Mouse (Mus musculus): ENCODE results near the gene Tcf7.

Tcf7 gene

GRCm38 (mm10) chr11:52267271-52267670 lies 15.5 kb downstream of the Tcf7 start:
- DNase-seq = no peak

GRCm38 (mm10) chr11:52265616-52266307 lies 17.1 kb downstream of the Tcf7 start:
- DNase-seq = no peak

- no peak for DNase-seq
Measured at GRCm38 (mm10) chr11:52264871-52265270, 17.9 kb downstream of the Tcf7 start.

DNA sequence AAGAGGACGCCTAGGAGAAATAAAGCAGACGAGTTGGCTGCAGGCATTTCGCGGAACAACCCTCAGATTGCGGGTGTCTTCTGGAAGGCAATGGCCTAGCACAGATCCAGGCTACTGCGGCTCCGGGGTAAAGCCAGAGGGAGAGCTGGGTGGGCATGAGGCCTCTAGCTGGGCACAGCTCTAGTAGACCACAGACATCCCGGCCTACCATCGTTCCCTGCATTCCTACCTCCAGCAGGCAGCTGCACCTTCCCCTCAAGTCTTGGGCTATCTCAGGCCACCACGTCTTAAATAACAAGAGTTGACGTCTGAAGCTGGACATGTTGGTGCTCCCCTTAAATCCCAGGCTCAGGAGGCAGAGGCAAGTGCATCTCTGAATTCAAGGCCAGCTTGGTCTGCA lies 20.5 kb downstream of the Tcf7 start:
- no peak for DNase-seq

DNA sequence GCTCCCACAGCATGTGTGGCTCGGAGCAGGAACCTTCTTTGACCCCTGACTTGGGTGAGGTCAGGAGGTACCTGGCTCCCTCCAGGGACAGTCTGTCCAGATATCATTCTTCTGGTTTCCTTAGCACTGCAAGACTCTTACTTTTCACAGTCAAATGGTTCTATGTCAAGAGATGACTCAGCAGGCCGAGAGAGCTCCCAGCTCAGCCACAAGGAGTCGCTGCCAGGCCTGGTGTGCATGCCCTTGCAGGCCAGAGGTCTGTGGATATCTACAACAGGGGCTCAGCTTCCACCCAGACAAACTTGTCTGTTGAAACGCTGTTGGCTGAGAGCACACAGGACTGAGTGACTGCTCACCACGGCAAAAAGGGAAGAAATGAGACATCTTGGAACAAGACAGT lies 20.9 kb downstream of the Tcf7 start:
- peak; percentile 74 to 83 for DNase-seq

GRCm38 (mm10) chr11:52260878-52261277 lies 21.9 kb downstream of the Tcf7 start:
- DNase-seq = no peak

DNA sequence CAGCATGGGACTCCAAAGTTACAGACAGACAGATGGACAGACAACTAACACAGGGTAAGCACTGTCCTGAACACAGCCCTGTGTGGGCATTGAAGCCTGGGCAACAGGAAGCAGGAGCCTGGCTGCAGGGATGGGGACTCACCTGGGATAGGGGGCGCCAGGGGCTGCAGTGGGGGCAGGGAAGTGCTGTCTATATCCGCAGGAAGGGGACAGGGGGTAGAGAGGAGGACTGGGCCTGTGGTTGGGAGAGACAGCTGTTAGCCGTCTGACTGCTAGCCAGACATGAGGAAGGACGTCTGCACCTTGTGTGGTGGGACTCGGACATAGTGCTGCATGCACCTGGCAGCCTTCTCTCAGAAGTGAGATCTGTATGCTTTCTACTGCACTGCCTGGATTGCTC lies 24.1 kb downstream of the Tcf7 start:
- peak in 1 of 2 experiments; percentile 1 for DNase-seq

DNA sequence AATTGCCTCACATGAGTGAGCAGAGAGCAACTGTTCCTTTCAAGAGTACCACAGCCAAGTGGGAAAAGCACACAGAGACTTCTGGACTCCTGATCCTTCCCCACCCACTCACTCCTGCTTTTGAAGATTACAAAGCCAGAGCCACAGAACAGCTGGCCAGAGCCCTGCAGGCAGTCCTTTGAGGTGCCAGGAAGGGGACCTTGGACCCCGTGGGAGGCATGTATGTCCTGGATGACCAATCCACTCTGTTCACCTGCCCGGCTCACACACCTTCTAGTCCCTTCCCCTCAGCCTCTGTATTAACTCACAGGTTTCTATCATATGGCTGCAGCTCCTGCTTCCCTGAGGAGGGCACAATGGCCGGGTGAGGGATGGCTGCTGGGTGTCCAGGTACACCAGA lies 25.4 kb downstream of the Tcf7 start:
- DNase-seq = no peak

GRCm38 (mm10) chr11:52255077-52255476 lies 27.7 kb downstream of the Tcf7 start:
- no peak for DNase-seq

DNA sequence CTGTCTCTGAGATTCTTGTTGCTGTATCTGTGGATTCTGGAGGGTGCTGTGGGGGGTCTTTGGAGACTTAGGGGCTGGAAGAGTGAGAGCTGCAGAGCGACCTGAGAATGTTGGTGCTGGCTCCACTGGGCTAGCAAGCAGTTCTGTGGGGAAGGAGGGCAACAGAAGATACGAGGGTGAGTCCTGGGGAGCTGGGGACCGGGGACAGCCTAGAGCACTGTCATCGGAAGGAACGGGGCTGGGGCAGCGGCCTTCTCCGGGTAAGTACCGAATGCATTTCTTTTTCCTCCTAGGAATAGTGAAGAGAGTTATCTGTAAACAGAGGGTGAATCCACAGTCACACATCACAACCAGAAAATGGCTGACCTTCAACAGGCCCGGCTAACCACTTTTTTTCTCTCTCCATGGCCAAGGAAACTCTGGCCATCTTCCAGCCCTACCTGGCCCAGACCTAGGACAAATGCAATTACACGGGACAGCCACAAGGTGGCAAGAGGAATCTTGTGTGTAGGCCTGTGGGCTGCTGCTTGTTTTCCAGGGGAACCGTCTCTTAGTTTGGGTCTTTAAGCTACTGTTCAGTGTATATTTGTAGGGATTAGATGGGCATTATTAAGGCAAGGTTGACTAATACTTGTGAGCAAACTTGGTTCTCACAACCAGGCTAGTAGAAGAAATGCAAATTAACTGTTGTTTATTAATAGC lies 29.0 kb downstream of the Tcf7 start:
- peak; percentile 70 to 79 for DNase-seq

DNA sequence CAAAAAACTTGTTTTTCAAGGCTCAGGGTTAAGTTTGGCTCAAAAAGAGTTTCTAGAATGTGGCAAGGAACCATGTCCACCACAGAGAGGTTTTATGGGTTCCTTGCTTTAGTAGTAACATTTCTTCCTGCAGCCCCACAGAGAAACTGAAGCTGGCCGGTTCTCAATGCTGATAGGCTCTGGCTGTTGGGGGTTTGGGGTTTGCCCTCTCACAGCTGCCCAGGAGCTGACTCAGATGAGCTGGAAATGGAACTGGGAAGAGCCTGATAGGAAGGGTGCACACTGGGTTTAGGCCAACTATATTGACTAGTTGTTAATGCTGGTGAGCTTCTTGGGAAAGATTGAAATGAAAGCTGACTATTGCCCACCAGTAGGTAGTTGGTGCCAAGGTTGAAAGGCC lies 30.1 kb downstream of the Tcf7 start:
- no peak for DNase-seq

- no peak for DNase-seq
Measured at GRCm38 (mm10) chr11:52251770-52252169, 31.0 kb downstream of the Tcf7 start.

DNA sequence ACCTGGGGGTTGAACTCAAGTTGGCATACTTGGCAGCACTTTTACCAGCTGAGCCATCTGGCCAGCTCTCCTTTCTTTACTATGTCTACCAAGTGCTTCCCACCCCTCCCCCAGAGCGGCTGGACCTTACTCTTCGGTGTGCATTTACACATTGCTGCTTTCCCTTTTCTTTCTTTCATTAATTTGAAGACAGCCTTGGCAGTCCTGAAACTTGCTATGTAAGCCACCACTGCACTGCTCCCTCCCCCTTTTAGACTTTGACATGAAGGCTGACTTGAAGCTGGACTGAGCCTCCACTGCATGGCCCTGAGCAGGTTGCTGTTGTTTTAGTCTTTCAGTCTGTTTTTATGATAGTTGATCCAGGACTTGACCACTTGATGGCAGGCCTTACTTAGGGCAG lies 33.4 kb downstream of the Tcf7 start:
- peak in 1 of 2 experiments; percentile 66 for DNase-seq

DNA sequence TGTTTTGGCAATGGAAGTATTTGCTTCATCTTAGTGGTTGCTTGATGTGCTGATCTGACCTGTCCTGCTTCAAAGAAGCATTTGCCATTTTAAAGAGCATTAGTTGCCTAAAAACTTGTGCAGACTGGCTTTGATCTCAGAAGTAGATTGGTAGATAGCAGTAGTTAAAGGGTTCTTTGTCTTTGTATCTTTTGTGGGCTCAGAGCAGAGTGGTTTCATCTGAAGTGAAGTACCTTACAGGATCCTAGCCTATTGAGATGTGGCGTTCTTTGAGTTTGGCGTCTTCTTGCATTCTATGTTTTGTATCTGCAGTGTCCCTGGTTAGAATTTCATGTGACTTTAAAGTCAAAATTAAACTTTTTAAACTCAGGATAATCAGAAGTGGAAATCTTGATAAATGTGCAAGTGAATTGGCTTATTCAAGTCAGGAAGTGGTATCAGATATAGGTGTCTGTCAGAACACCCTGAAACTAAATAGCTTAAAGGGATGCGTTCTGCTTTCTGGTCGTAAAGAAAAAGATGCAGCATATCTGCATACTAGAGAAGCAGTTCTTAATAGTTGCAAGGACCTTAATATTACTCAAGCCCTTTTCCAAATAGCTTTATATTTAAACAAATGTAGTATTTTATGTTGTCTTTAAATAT lies 41.8 kb downstream of the Tcf7 start:
- DNase-seq = no peak

- no peak for DNase-seq
Measured at GRCm38 (mm10) chr11:52234509-52234908, 48.3 kb downstream of the Tcf7 start.

DNA sequence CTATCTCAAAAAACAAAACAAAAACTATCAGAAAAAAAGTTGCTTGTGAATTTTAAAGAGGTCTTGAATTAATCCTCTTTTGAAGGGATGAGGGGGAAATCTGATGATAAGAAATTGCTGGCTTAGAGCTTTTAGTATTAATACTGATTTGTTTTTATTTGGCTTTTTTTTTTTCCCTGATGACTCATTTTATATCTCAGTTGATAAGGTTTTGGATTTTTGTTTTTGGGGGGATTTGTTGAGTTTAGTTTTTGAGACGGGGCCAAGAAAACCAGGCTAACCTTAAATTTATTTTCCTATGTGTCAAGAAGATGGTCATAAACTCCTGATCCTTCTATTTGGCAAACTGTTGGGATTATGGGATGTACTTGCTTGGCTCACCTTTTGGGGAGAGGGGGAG lies 48.9 kb downstream of the Tcf7 start:
- DNase-seq = no peak

- no peak for DNase-seq
Measured at GRCm38 (mm10) chr11:52233043-52233653, 49.7 kb downstream of the Tcf7 start.

- peak; percentile 95 to 97 for DNase-seq
Measured at GRCm38 (mm10) chr11:52231606-52232541, 50.9 kb downstream of the Tcf7 start, which contains the start of gene Skp1a. Gene Skp1a, plus strand, starts transcription at chr11:52231995.

DNA sequence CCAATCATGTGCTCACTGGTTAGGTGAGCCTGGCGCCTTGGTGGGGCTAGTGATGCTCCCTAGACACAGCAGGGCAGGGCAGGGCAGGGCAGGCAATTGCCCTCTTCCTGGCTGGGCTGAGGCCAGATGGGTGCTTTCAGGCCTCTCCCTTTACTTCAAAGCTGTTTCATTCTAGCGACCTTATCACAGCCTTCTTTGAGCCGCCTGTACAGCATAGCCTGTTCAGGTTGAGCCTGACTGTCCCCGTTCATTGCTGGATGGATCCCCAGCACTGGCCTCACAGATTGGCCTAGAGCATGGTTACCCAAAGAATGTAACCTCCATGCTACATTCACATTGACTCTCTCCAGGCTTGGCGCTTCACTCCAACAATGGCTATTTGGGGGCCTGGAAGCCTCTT lies 52.1 kb downstream of the Tcf7 start:
- no peak for DNase-seq

DNA sequence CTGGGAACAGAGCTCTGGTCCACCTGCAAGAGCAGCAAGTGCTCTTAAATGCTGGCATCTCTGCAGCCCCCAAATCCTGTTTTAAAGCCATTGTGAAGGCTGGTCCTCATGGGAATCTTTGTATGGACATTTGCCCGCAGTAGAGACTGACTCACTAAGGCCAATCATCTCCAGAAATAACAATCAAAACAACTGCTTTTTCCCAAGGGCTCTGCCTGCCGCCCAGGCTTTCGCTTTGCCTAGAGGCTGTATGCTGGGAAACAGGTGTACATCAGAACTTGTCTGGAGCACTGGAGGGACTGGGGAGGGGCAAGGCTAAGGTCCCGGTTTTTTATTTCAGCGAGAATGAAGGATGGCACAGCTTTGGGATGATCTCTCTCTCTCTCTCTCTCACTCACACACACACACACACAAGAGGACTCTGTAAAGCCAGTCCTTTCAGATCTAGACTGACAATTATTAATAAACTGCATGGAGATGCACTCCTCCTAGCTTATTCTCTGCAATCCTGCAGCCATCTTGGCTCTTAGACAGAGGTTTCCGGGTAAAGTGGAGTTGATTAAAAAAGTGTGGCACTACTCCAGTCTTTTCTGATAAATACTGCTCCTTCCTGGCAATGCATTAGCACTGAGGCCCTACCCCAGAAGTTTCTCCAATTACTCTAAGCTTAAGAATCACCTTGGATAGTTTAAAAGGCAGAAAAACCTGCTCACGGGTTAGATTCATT lies 53.9 kb downstream of the Tcf7 start:
- no peak for DNase-seq

DNA sequence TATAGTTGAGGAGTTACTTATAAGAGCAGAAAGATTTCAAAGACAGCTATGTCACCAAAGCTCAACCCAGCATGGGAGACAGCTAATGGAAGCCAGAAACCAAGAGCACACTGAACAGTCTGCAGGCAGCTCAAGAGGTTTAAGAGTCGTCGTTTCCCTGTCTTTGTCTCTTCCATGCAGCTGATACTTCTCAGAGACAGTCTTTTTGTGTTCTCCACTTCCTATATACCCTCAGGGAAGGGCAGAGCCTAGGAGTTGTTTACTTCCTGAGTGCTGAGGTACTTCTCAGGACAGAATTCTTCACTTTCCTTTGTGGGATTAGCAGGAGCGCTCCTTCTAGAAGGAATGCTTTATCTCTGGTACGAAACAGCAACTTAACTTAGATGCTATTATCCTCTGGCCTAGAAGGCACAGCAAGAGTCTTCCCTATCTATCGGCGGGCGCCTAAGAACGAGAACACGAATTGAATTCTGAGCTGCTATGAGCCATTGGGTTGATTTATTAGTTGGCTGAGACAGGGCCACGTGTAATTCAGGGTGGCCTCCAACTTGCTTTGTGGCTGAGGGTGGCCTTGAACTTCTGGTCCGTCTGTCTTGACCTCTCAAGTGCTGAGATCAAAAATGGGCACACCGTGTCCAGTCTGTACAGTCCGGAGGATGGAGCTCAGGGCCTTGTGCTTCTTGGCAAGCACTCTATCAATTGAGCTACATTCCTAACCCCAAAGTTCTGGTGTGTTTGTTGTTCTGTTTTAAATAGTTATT lies 55.2 kb downstream of the Tcf7 start:
- no peak for DNase-seq
